Mouse (Mus musculus): ENCODE data around the gene Dok7. TPM values are rescaled to one million over a fixed set of nuclear protein-coding genes. Genes with fewer than 3 reads are reported as not detected.

Dok7 gene
- polyA plus RNA-seq, 1 experiment, result 7.5 TPM

- no peak for DNase-seq (ENCODE audit: low spot score)
Observed at GRCm38 (mm10) chr5:35057582-35057981, 1.0 kb downstream of the Dok7 start.

- no peak for DNase-seq (ENCODE audit: low spot score)
Observed at GRCm38 (mm10) chr5:35058216-35058615, 1.6 kb downstream of the Dok7 start.

- no peak for DNase-seq (ENCODE audit: low spot score)
Observed at GRCm38 (mm10) chr5:35060098-35060497, 3.5 kb downstream of the Dok7 start.

- no peak for DNase-seq (ENCODE audit: low spot score)
Observed at GRCm38 (mm10) chr5:35069841-35070240, 13.3 kb downstream of the Dok7 start.

- no peak for DNase-seq (ENCODE audit: low spot score)
Observed at GRCm38 (mm10) chr5:35070314-35070713, 13.7 kb downstream of the Dok7 start.

- DNase-seq (ENCODE audit: low spot score), result no peak
Observed at GRCm38 (mm10) chr5:35070953-35071352, 14.4 kb downstream of the Dok7 start.

- DNase-seq (ENCODE audit: low spot score), result no peak
Observed at GRCm38 (mm10) chr5:35071855-35072254, 15.3 kb downstream of the Dok7 start.

GRCm38 (mm10) chr5:35073235-35073634 is 16.7 kb downstream of the Dok7 start:
- no peak for DNase-seq (ENCODE audit: low spot score)

- peak; percentile 37 for DNase-seq (ENCODE audit: low spot score)
Observed at GRCm38 (mm10) chr5:35073992-35074391, 17.4 kb downstream of the Dok7 start.

GRCm38 (mm10) chr5:35076369-35076768 is 19.8 kb downstream of the Dok7 start:
- no peak for DNase-seq (ENCODE audit: low spot score)

GRCm38 (mm10) chr5:35079101-35079500 is 22.5 kb downstream of the Dok7 start:
- DNase-seq (ENCODE audit: low spot score), result no peak

- DNase-seq (ENCODE audit: low spot score), result no peak
Observed at GRCm38 (mm10) chr5:35084913-35085312, 28.3 kb downstream of the Dok7 start.

- DNase-seq (ENCODE audit: low spot score), result peak; percentile 57
Observed at GRCm38 (mm10) chr5:35088785-35089613, 32.4 kb downstream of the Dok7 start.

GRCm38 (mm10) chr5:35089614-35089963 is 33.0 kb downstream of the Dok7 start:
- no peak for DNase-seq (ENCODE audit: low spot score)

GRCm38 (mm10) chr5:35091636-35092035 is 35.1 kb downstream of the Dok7 start:
- DNase-seq (ENCODE audit: low spot score), result no peak

- DNase-seq (ENCODE audit: low spot score), result no peak
Observed at GRCm38 (mm10) chr5:35103086-35103485, 46.5 kb downstream of the Dok7 start.

GRCm38 (mm10) chr5:35103528-35103927 is 47.0 kb downstream of the Dok7 start:
- no peak for DNase-seq (ENCODE audit: low spot score)

- DNase-seq (ENCODE audit: low spot score), result no peak
Observed at GRCm38 (mm10) chr5:35104183-35104959, 47.8 kb downstream of the Dok7 start.

GRCm38 (mm10) chr5:35104960-35105921 is 48.7 kb downstream of the Dok7 start, which contains the start of gene Lrpap1:
Gene Lrpap1, minus strand, starts transcription at chr5:35105766.
- peak; percentile 71 for DNase-seq (ENCODE audit: low spot score)

GRCm38 (mm10) chr5:35105922-35106298 is 49.3 kb downstream of the Dok7 start:
- peak; percentile 26 for DNase-seq (ENCODE audit: low spot score)

- no peak for DNase-seq (ENCODE audit: low spot score)
Observed at GRCm38 (mm10) chr5:35112444-35112843, 55.9 kb downstream of the Dok7 start.

GRCm38 (mm10) chr5:35116002-35116401 is 59.4 kb downstream of the Dok7 start:
- DNase-seq (ENCODE audit: low spot score), result no peak

Measured in urinary bladder, adult 2 months (tissue).